Mouse (Mus musculus) liver, embryonic 14.5 days (tissue): ENCODE data around the gene Rasgrp4. TPM values are rescaled to one million over a fixed set of nuclear protein-coding genes. Genes with fewer than 3 reads are reported as not detected.

Experiments used
- ATAC-seq: fragments of 200-750 bp; cut with Nextera tagmentation; 2 replicates; pipeline ENCODE4 v1.8.0; 2017; ENCODE audit warnings: moderate number of reproducible peaks, mild to moderate bottlenecking, moderate library complexity; ENCODE audit not compliant: insufficient read depth
- DNase-seq, 3 experiments: peaks; one replicate each; pipeline ENCODE4 v3.0.0-alpha.2; 2012 to 2013; ENCODE audit warnings: low read depth in 3 of 3, low spot score in 3 of 3
- H3K27ac ChIP-seq: fragments of 300-500 bp; sonication (generic); 2 replicates; pipeline ENCODE4 v1.5.1; 2014; ENCODE audit warnings: moderate library complexity, mild to moderate bottlenecking, control low read depth, inconsistent platforms
- H3K27me3 ChIP-seq: fragments of 300-500 bp; sonication (generic); 2 replicates; pipeline ENCODE4 v1.6.1; 2014; ENCODE audit warnings: mild to moderate bottlenecking, low read length, moderate library complexity; ENCODE audit not compliant: control insufficient read depth, insufficient read depth
- H3K36me3 ChIP-seq: fragments of 300-500 bp; sonication (generic); replicated peaks from 2 replicates; pipeline ENCODE4 v1.6.1; 2014; ENCODE audit warnings: low read depth; ENCODE audit not compliant: control insufficient read depth, insufficient read depth
- H3K4me1 ChIP-seq, 2 experiments: fragments of 200-500 bp in 1 of 2; fragments of 300-500 bp in 1 of 2; sonication (generic) in 1 of 2; replicated peaks; 2 replicates each; pipeline ENCODE4 v1.6.1; 2012 to 2014; ENCODE audit warnings: antibody characterized with exemption in 1 of 2, inconsistent platforms in 1 of 2, low read length in 1 of 2; ENCODE audit not compliant: control insufficient read depth in 2 of 2, insufficient read depth in 2 of 2
- H3K4me2 ChIP-seq: fragments of 300-500 bp; sonication (generic); 2 replicates; pipeline ENCODE4 v1.6.1; 2014; ENCODE audit warnings: low read depth, mild to moderate bottlenecking, control low read depth, moderate library complexity
- H3K4me3 ChIP-seq, 2 experiments: fragments of 200-500 bp in 1 of 2; fragments of 300-500 bp in 1 of 2; sonication (generic) in 1 of 2; 2 replicates each; pipeline ENCODE4 v1.5.1; 2012 to 2014; ENCODE audit warnings: low read depth in 2 of 2, low read length in 2 of 2, mild to moderate bottlenecking in 2 of 2, control low read depth in 1 of 2, inconsistent platforms in 1 of 2, moderate library complexity in 1 of 2; ENCODE audit not compliant: insufficient read depth in 1 of 2
- H3K9ac ChIP-seq: fragments of 300-500 bp; sonication (generic); replicated peaks from 2 replicates; pipeline ENCODE4 v1.6.1; 2014; ENCODE audit warnings: mild to moderate bottlenecking, control low read depth, moderate library complexity
- H3K9me3 ChIP-seq: fragments of 300-500 bp; sonication (generic); 2 replicates; pipeline ENCODE4 v1.6.1; 2016; ENCODE audit warnings: low read length, mixed read lengths; ENCODE audit not compliant: control insufficient read depth
- CTCF ChIP-seq: IDR thresholded peaks from 2 replicates; pipeline ENCODE4 v1.5.1; 2016; ENCODE audit warnings: antibody characterized with exemption, low read depth, control low read depth
- EP300 ChIP-seq: IDR thresholded peaks from 2 replicates; pipeline ENCODE4 v1.6.1; 2016; ENCODE audit warnings: antibody characterized with exemption, low read depth
- WGBS: fragments of 180-500 bp; shearing (Covaris S2); extraction: QIAGEN DNeasy Blood & Tissue Kit; methylation state at CpG from one replicate; pipeline ENCODE4 v1.1.7; 2014; ENCODE audit not compliant: insufficient replicate concordance; 5-methylcytosine and 5-hydroxymethylcytosine counted together
- polyA plus RNA-seq, 2 experiments: library from polyadenylated mRNA; depleted of rRNA in 1 of 2; stranded (reverse) in 1 of 2; unstranded in 1 of 2; fragments of >200 nt; fragmentation: Nextera tagmentation in 1 of 2; extraction: Ambion mirVana in 1 of 2; gene quantifications; 2 replicates each; pipeline versions ENCODE4 v1.2.1 to v1.2.3; 2012 to 2014

Rasgrp4 gene
- polyA plus RNA-seq, 2 experiments: 0.39 to 0.96 TPM

DNA sequence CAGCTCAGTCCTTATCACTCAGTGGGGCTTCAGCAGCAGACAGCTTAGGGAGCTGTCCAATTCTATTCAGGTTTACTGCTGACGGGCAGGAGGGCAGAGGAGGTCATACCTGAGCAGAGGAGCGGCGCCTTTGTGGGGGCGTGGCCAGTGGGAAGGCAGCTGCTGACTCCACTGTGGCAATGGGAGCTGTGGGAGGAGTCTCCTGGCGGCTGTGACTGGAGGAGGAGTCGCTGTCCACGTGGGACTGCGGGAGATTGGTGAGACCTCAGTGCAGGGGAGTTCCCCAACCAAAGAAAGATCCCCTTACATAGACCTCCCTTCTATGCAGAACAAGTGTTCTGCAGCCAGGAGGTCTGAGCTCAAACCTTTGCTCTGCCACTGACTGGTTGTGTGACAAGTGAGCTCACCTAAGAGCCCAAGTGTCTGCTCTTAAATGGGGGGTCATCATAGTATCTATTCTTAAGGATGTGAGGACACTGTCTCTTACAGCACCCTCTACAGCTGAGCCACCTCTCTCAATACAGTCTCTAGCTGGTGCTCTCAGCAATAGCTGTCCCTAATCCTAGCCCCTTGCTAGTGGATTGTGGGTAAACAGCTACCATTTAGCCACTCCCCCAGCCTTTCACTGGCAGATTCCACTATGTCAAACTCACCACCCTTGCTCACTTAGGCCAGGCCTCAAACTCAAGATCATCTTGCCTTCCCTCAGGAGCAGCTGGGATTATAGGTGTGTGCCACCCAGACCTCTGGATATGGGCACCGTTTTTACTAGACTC lies 28.3 kb downstream of the Rasgrp4 start:
- peak in 2 of 3 experiments; percentile 33 to 46 for DNase-seq
- Histone ChIP-seq H3K4me1 (peaks cover 0 to 4% of the 10 kb centered on the region in 2 experiments; a peak in 2 of 4 replicates), H3K4me3 (no peak overlapping the region), H3K4me2 (peak overlapping the region; percentile 6; the same call in 1 of the 2 replicates), H3K36me3 (no peaks in the 10 kb centered on the region), H3K27me3 (peaks cover 11% of the 10 kb centered on the region), H3K9ac (no peak overlapping the region), H3K9me3 (no peaks in the 10 kb centered on the region), H3K27ac (no peak overlapping the region)
- ATAC-seq: peak; percentile 58; the same call in 1 of the 2 replicates
- no peak for TF ChIP-seq EP300
- TF ChIP-seq CTCF: no peak
- 16% methylated on average over 9 of the region's 9 CpGs for WGBS

DNA sequence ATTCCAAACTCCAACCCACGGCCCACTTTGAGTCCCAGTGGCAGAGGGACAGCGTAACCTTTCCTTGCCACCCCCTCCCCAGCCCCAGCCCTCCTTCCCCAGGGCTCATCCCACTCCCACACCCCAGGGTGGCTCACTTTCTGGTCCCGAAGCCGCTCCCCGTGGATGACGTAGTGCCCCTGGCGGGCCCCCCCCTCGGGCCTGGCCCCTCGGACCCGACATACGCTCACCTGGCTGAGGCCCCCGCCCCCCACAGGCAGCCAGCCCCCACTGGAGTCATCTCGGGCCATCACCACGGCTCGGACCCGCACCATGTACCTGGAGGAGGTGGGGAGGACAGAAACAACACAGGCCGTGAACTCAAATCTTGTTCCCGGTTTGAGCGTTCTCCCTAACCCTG lies 33.0 kb downstream of the Rasgrp4 start:
- H3K27ac ChIP-seq: no peak overlapping the region
- DNase-seq: no peak
- H3K4me2 ChIP-seq: no peak overlapping the region
- WGBS: 47% methylated on average over 19 of the region's 19 CpGs
- no peak for TF ChIP-seq EP300
- TF ChIP-seq CTCF: no peak
- no peak overlapping the region for H3K4me3 ChIP-seq
- peaks cover 49% of the 10 kb centered on the region for H3K27me3 ChIP-seq
- no peaks in the 10 kb centered on the region for H3K36me3 ChIP-seq
- H3K9ac ChIP-seq: no peak overlapping the region
- no peak for ATAC-seq
- no peaks in the 10 kb centered on the region for H3K9me3 ChIP-seq
- H3K4me1 ChIP-seq: peaks cover 2 to 9% of the 10 kb centered on the region in 2 experiments; a peak in 3 of 4 replicates

GRCm38 (mm10) chr7:29168121-29168695 lies 33.6 kb downstream of the Rasgrp4 start:
- no peak overlapping the region for H3K4me3 ChIP-seq
- no peak overlapping the region for H3K27ac ChIP-seq
- no peak overlapping the region for H3K4me2 ChIP-seq

GRCm38 (mm10) chr7:29168791-29169230 lies 34.2 kb downstream of the Rasgrp4 start:
- H3K27ac ChIP-seq: no peak overlapping the region
- H3K36me3 ChIP-seq: peaks cover under 1% of the 10 kb centered on the region
- TF ChIP-seq CTCF (no peak), EP300 (no peak)
- no peak overlapping the region for H3K9ac ChIP-seq
- 2% methylated on average over 14 of the region's 14 CpGs for WGBS
- H3K27me3 ChIP-seq: peaks cover 54% of the 10 kb centered on the region
- ATAC-seq: no peak
- no peak for DNase-seq
- H3K4me1 ChIP-seq: peaks cover 2 to 6% of the 10 kb centered on the region in 2 experiments; a peak in 1 of 4 replicates
- H3K4me3 ChIP-seq: peak overlapping the region; percentile 32 to 53; a peak in 2 of 4 replicates
- peak overlapping the region; percentile 61 for H3K4me2 ChIP-seq
- no peaks in the 10 kb centered on the region for H3K9me3 ChIP-seq

More at GRCm38 (mm10) chr7:29168121-29168695, 33.6 kb downstream of the Rasgrp4 start:
- peaks cover 54% of the 10 kb centered on the region for H3K27me3 ChIP-seq
- H3K9ac ChIP-seq: no peak overlapping the region
- peaks cover 2 to 6% of the 10 kb centered on the region in 2 experiments; a peak in 2 of 4 replicates for H3K4me1 ChIP-seq
- H3K9me3 ChIP-seq: no peaks in the 10 kb centered on the region
- DNase-seq (no peak), ATAC-seq (no peak)
- TF ChIP-seq CTCF (no peak), EP300 (no peak)
- WGBS: 11% methylated on average over 10 of the region's 10 CpGs
- H3K36me3 ChIP-seq: no peaks in the 10 kb centered on the region
